Mouse (Mus musculus) B cell, adult 2 months (primary cell): ENCODE data around the gene Lepr.

Experiments
- DNase-seq, 2 experiments: peaks; one replicate each; pipeline ENCODE4 v3.0.0; 2022

The Lepr gene

GRCm38 (mm10) chr4:101717367-101718121 is at the start of gene Lepr:
Gene Lepr, plus strand, starts transcription at chr4:101717404.
- DNase-seq: no peak

- no peak for DNase-seq
These were observed 48.0 kb upstream of the Lepr start for GRCm38 (mm10) chr4:101669161-101669560.

- DNase-seq: no peak
These were observed 47.4 kb upstream of the Lepr start for GRCm38 (mm10) chr4:101669811-101670210.

GRCm38 (mm10) chr4:101674790-101675189 is 42.4 kb upstream of the Lepr start:
- no peak for DNase-seq

GRCm38 (mm10) chr4:101675726-101676125 is 41.5 kb upstream of the Lepr start:
- DNase-seq: no peak

- no peak for DNase-seq
These were observed 34.6 kb upstream of the Lepr start for GRCm38 (mm10) chr4:101682620-101683019.

GRCm38 (mm10) chr4:101683086-101683485 is 34.1 kb upstream of the Lepr start:
- no peak for DNase-seq

GRCm38 (mm10) chr4:101684821-101685220 is 32.4 kb upstream of the Lepr start:
- DNase-seq: no peak

GRCm38 (mm10) chr4:101686227-101686810 is 30.9 kb upstream of the Lepr start:
- no peak for DNase-seq

- no peak for DNase-seq
These were observed 28.0 kb upstream of the Lepr start for GRCm38 (mm10) chr4:101689241-101689640.

GRCm38 (mm10) chr4:101689645-101690044 is 27.6 kb upstream of the Lepr start:
- DNase-seq: no peak

- DNase-seq: no peak
These were observed 24.3 kb upstream of the Lepr start for GRCm38 (mm10) chr4:101692892-101693291.

- no peak for DNase-seq
These were observed 22.7 kb upstream of the Lepr start for GRCm38 (mm10) chr4:101694529-101694928.

GRCm38 (mm10) chr4:101697236-101697635 is 20.0 kb upstream of the Lepr start:
- DNase-seq: no peak

- DNase-seq: no peak
These were observed 17.8 kb upstream of the Lepr start for GRCm38 (mm10) chr4:101699423-101699822.

- no peak for DNase-seq
These were observed 16.1 kb upstream of the Lepr start for GRCm38 (mm10) chr4:101700892-101701640.

GRCm38 (mm10) chr4:101705325-101705724 is 11.9 kb upstream of the Lepr start:
- no peak for DNase-seq

GRCm38 (mm10) chr4:101707234-101707633 is 10.0 kb upstream of the Lepr start:
- DNase-seq: no peak

GRCm38 (mm10) chr4:101707953-101708352 is 9.3 kb upstream of the Lepr start:
- DNase-seq: no peak

- no peak for DNase-seq
These were observed 6.8 kb upstream of the Lepr start for GRCm38 (mm10) chr4:101710361-101710760.

- no peak for DNase-seq
These were observed 6.1 kb upstream of the Lepr start for GRCm38 (mm10) chr4:101711100-101711499.

GRCm38 (mm10) chr4:101712563-101712962 is 4.6 kb upstream of the Lepr start:
- no peak for DNase-seq

GRCm38 (mm10) chr4:101715302-101715701 is 1.9 kb upstream of the Lepr start:
- DNase-seq: no peak

GRCm38 (mm10) chr4:101715805-101716204 is 1.4 kb upstream of the Lepr start:
- no peak for DNase-seq
